Mouse (Mus musculus) embryonic facial prominence, embryonic 11.5 days (tissue): ENCODE results near the gene H2-Eb1. TPM values are rescaled to one million over a fixed set of nuclear protein-coding genes. Genes with fewer than 3 reads are reported as not detected.

ENCODE experiments used
- ATAC-seq: fragments of 200-750 bp; cut with Nextera tagmentation; replicated peaks from 2 replicates; pipeline ENCODE4 v1.8.0; 2017; ENCODE audit warnings: low read depth; ENCODE audit not compliant: insufficient number of reproducible peaks, low FRiP score, low TSS enrichment
- DNase-seq: peaks from one replicate; pipeline ENCODE4 v3.0.0-alpha.2; 2015; ENCODE audit warnings: low spot score
- H3K27ac ChIP-seq: fragments of 300-500 bp; sonication (generic); replicated peaks from 2 replicates; pipeline ENCODE4 v1.5.1; 2014; ENCODE audit warnings: mild to moderate bottlenecking, low read depth, low read length, control low read depth
- H3K27me3 ChIP-seq: fragments of 300-500 bp; sonication (generic); 2 replicates; pipeline ENCODE4 v1.6.1; 2014; ENCODE audit warnings: mild to moderate bottlenecking, low read length, moderate library complexity, mixed read lengths; ENCODE audit not compliant: control insufficient read depth, insufficient read depth
- H3K36me3 ChIP-seq: fragments of 300-500 bp; sonication (generic); replicated peaks from 2 replicates; pipeline ENCODE4 v1.6.1; 2014; ENCODE audit warnings: low read depth, mild to moderate bottlenecking, low read length, moderate library complexity, mixed read lengths; ENCODE audit not compliant: control insufficient read depth, insufficient read depth
- H3K4me1 ChIP-seq: fragments of 300-500 bp; sonication (generic); 2 replicates; pipeline ENCODE4 v1.6.1; 2014; ENCODE audit warnings: low read length, mixed read lengths; ENCODE audit not compliant: control insufficient read depth, insufficient read depth
- H3K4me2 ChIP-seq: fragments of 300-500 bp; sonication (generic); 2 replicates; pipeline ENCODE4 v1.6.1; 2014; ENCODE audit warnings: low read depth, mild to moderate bottlenecking, control low read depth, low read length, moderate library complexity
- H3K4me3 ChIP-seq: fragments of 300-500 bp; sonication (generic); 2 replicates; pipeline ENCODE4 v1.5.1; 2014; ENCODE audit warnings: low read depth, low read length, control low read depth
- H3K9ac ChIP-seq: fragments of 300-500 bp; sonication (generic); replicated peaks from 2 replicates; pipeline ENCODE4 v1.6.1; 2014; ENCODE audit warnings: mild to moderate bottlenecking, control low read depth, low read length
- H3K9me3 ChIP-seq: fragments of 300-500 bp; sonication (generic); replicated peaks from 2 replicates; pipeline ENCODE4 v1.6.1; 2016; ENCODE audit warnings: mild to moderate bottlenecking, low read length, inconsistent platforms, mixed read lengths; ENCODE audit not compliant: control insufficient read depth
- WGBS: fragments of 180-500 bp; shearing (Covaris S2); extraction: QIAGEN DNeasy Blood & Tissue Kit; methylation state at CpG from one replicate; pipeline ENCODE4 v1.1.7; 2014; 5-methylcytosine and 5-hydroxymethylcytosine counted together
- polyA plus RNA-seq: library from polyadenylated mRNA; unstranded; fragments of >200 nt; fragmentation: Nextera tagmentation; extraction: Ambion mirVana; gene quantifications from 2 replicates; pipeline ENCODE4 v1.2.1, GENCODE M21; 2014

The H2-Eb1 gene
- 1.2 and 1.5 TPM in 2 replicates for polyA plus RNA-seq

- DNase-seq, result peak; percentile 87
- no peak within 1 kb of the TSS for H3K9ac ChIP-seq
Observed at GRCm38 (mm10) chr17:34305380-34306030, at the start of gene H2-Eb1. H2-Eb1 (plus strand) TSS chr17:34305867.

DNA sequence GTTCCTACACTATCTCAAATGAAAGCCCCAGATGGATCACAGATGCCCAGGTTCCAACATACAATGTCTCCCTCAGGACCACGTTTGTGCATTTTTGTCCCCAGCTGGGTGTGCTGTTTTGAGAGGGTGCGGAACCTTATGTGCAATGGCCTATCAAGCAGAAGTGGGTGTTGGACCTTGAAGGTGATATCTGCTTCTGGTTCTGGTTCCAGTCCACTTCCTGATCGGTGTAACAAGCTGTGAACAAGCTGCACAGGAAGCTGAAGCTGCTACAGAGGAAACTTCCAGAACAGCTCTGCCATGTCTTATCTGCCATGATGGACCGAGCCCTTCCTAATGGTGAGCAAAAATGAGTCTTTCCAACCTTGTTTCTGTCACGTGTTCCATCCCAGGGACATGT is 49.2 kb upstream of the H2-Eb1 start:
- ATAC-seq, result no peak
- no peaks in the 10 kb centered on the region for H3K9me3 ChIP-seq

More at GRCm38 (mm10) chr17:34305380-34306030, at the start of gene H2-Eb1:
- Histone ChIP-seq H3K4me1 (no peaks in the 10 kb centered on the region), H3K9me3 (no peaks in the 10 kb centered on the region), H3K36me3 (no peaks in the 10 kb centered on the region), H3K27me3 (no peaks in the 10 kb centered on the region), H3K4me3 (no peak within 1 kb of the TSS), H3K4me2 (no peak within 1 kb of the TSS), H3K27ac (no peak within 1 kb of the TSS)
- ATAC-seq, result 0 out of 2 replicates have a peak, but pooled peaks have one; percentile 44

GRCm38 (mm10) chr17:34257594-34258375 is 47.9 kb upstream of the H2-Eb1 start, which contains the start of gene H2-Ab1:
H2-Ab1 (plus strand) TSS chr17:34257689.
- Histone ChIP-seq H3K27me3 (0 out of 2 replicates have a peak, but pooled peaks cover 2% of the 10 kb centered on the region), H3K4me1 (no peaks in the 10 kb centered on the region), H3K9me3 (no peaks in the 10 kb centered on the region), H3K27ac (no peak within 1 kb of the TSS), H3K36me3 (no peaks in the 10 kb centered on the region), H3K9ac (no peak within 1 kb of the TSS), H3K4me3 (no peak within 1 kb of the TSS), H3K4me2 (no peak within 1 kb of the TSS)
- ATAC-seq (no peak), DNase-seq (peak; percentile 26)
- 71% methylated on average over 11 of the region's 11 CpGs for WGBS

More for the DNA sequence above, 49.2 kb upstream of the H2-Eb1 start:
- Histone ChIP-seq H3K36me3 (no peaks in the 10 kb centered on the region), H3K9ac (no peak overlapping the region), H3K27me3 (no peaks in the 10 kb centered on the region), H3K4me3 (no peak overlapping the region), H3K27ac (no peak overlapping the region), H3K4me1 (no peaks in the 10 kb centered on the region), H3K4me2 (no peak overlapping the region)
- whole genome bisulfite sequencing, result 82% methylated on average over 5 of the region's 5 CpGs
- no peak for DNase-seq

GRCm38 (mm10) chr17:34260551-34260950 is 45.1 kb upstream of the H2-Eb1 start:
- H3K4me2 ChIP-seq, result no peak overlapping the region
- no peaks in the 10 kb centered on the region; the same call in none of the 2 replicates for H3K4me1 ChIP-seq
- no peak overlapping the region for H3K9ac ChIP-seq
- H3K4me3 ChIP-seq, result no peak overlapping the region
- no peak for DNase-seq
- no peaks in the 10 kb centered on the region for H3K36me3 ChIP-seq
- no peak for ATAC-seq
- WGBS, result 82% methylated on average over 5 of the region's 5 CpGs
- peaks cover 13% of the 10 kb centered on the region for H3K27me3 ChIP-seq
- H3K9me3 ChIP-seq, result no peaks in the 10 kb centered on the region
- no peak overlapping the region for H3K27ac ChIP-seq

GRCm38 (mm10) chr17:34261502-34261901 is 44.2 kb upstream of the H2-Eb1 start:
- no peaks in the 10 kb centered on the region for H3K9me3 ChIP-seq
- no peaks in the 10 kb centered on the region; the same call in none of the 2 replicates for H3K4me1 ChIP-seq
- H3K4me2 ChIP-seq, result no peak overlapping the region
- no peaks in the 10 kb centered on the region for H3K36me3 ChIP-seq
- DNase-seq (peak; percentile 74), ATAC-seq (peak; percentile 36; the same call in 1 of the 2 replicates)
- H3K27ac ChIP-seq, result no peak overlapping the region
- H3K9ac ChIP-seq, result no peak overlapping the region
- WGBS, result 28% methylated on average over 4 of the region's 4 CpGs
- no peak overlapping the region for H3K4me3 ChIP-seq
- peaks cover 13% of the 10 kb centered on the region for H3K27me3 ChIP-seq

DNA sequence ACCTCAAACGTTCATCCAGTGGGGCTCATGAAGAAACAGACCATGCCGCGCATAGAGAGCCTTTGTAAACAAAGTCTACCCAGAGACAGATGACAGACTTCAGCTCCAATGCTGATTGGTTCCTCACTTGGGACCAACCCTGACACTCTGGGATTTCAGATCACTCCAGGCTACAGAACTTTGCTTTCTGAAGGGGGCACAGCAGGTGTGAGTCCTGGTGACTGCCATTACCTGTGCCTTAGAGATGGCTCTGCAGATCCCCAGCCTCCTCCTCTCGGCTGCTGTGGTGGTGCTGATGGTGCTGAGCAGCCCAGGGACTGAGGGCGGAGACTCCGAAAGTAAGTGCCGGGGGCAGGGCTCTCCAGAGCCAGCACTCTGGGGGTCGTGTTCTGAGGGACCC is 42.6 kb upstream of the H2-Eb1 start:
- DNase-seq (peak; percentile 91), ATAC-seq (peak; percentile 76)
- 0% methylated on average over 8 of the region's 8 CpGs for WGBS
- peaks cover 13% of the 10 kb centered on the region for H3K27me3 ChIP-seq
- H3K9ac ChIP-seq, result no peak overlapping the region
- H3K27ac ChIP-seq, result no peak overlapping the region
- H3K4me3 ChIP-seq, result peak overlapping the region; percentile 31
- H3K4me2 ChIP-seq, result peak overlapping the region; percentile 96
- H3K9me3 ChIP-seq, result no peaks in the 10 kb centered on the region
- H3K4me1 ChIP-seq, result no peaks in the 10 kb centered on the region; the same call in none of the 2 replicates
- no peaks in the 10 kb centered on the region for H3K36me3 ChIP-seq

GRCm38 (mm10) chr17:34263811-34264371 is 41.8 kb upstream of the H2-Eb1 start:
- H3K4me3 ChIP-seq, result peak overlapping the region; percentile 49
- ATAC-seq (no peak), DNase-seq (peak; percentile 68)
- peaks cover 13% of the 10 kb centered on the region for H3K27me3 ChIP-seq
- no peak overlapping the region for H3K27ac ChIP-seq
- H3K4me2 ChIP-seq, result peak overlapping the region; percentile 96
- no peaks in the 10 kb centered on the region for H3K36me3 ChIP-seq
- no peak overlapping the region for H3K9ac ChIP-seq
- no peaks in the 10 kb centered on the region; the same call in none of the 2 replicates for H3K4me1 ChIP-seq
- no peaks in the 10 kb centered on the region for H3K9me3 ChIP-seq
- 4% methylated on average over 14 of the region's 14 CpGs for WGBS
